Mouse (Mus musculus) erythroblast, adult 5-6 weeks (primary cell): ENCODE results near the gene Rin3. TPM values are rescaled to one million over a fixed set of nuclear protein-coding genes. Genes with fewer than 3 reads are reported as not detected.

Experiments
- ATAC-seq: replicated peaks from 2 replicates; pipeline ENCODE4 v1.8.0; 2016; ENCODE audit warnings: moderate number of reproducible peaks, mild to moderate bottlenecking, moderate TSS enrichment, inconsistent platforms; ENCODE audit not compliant: poor library complexity, low FRiP score, severe bottlenecking
- total RNA-seq, 2 experiments: library from RNA; stranded (forward) in 1 of 2; stranded (reverse) in 1 of 2; fragments of 150-400 nt in 1 of 2; fragments of 200-764, 138-1000 nt in 1 of 2; gene quantifications; 2 replicates each; pipeline versions ENCODE4 v1.2.3 to v1.2.4; 2015 to 2017; ENCODE audit warnings: low replicate concordance in 2 of 2

Gene Rin3
- 42.0 and 48.8 TPM in 2 replicates for total RNA-seq (2015; ENCODE audit: low replicate concordance)
- 30.0 and 33.7 TPM in 2 replicates for total RNA-seq (2017; ENCODE audit: low replicate concordance)

GRCm38 (mm10) chr12:102282763-102283482 is at the start of gene Rin3:
Gene Rin3 (plus strand): TSS chr12:102283048.
- no peak for ATAC-seq

- no peak for ATAC-seq
These were observed 47.3 kb upstream of the Rin3 start for GRCm38 (mm10) chr12:102235551-102235950.

- no peak for ATAC-seq
These were observed 46.5 kb upstream of the Rin3 start for GRCm38 (mm10) chr12:102236317-102236716.

GRCm38 (mm10) chr12:102242076-102242722 is 40.6 kb upstream of the Rin3 start:
- no peak for ATAC-seq

GRCm38 (mm10) chr12:102243915-102244314 is 38.9 kb upstream of the Rin3 start:
- ATAC-seq, result no peak

GRCm38 (mm10) chr12:102246226-102246625 is 36.6 kb upstream of the Rin3 start:
- no peak for ATAC-seq

GRCm38 (mm10) chr12:102248104-102248503 is 34.7 kb upstream of the Rin3 start:
- ATAC-seq, result no peak

GRCm38 (mm10) chr12:102250316-102250715 is 32.5 kb upstream of the Rin3 start:
- ATAC-seq, result no peak

- ATAC-seq, result no peak
These were observed 31.8 kb upstream of the Rin3 start for GRCm38 (mm10) chr12:102251070-102251469.

GRCm38 (mm10) chr12:102251985-102252384 is 30.9 kb upstream of the Rin3 start:
- no peak for ATAC-seq

GRCm38 (mm10) chr12:102252525-102252924 is 30.3 kb upstream of the Rin3 start:
- no peak for ATAC-seq

- ATAC-seq, result no peak
These were observed 27.8 kb upstream of the Rin3 start for GRCm38 (mm10) chr12:102255012-102255411.

- ATAC-seq, result no peak
These were observed 24.2 kb upstream of the Rin3 start for GRCm38 (mm10) chr12:102258522-102259112.

GRCm38 (mm10) chr12:102261933-102262396 is 20.9 kb upstream of the Rin3 start:
- ATAC-seq, result no peak

GRCm38 (mm10) chr12:102262809-102263208 is 20.0 kb upstream of the Rin3 start:
- ATAC-seq, result no peak

- no peak for ATAC-seq
These were observed 19.6 kb upstream of the Rin3 start for GRCm38 (mm10) chr12:102263249-102263648.

GRCm38 (mm10) chr12:102266433-102266832 is 16.4 kb upstream of the Rin3 start:
- no peak for ATAC-seq

- no peak for ATAC-seq
These were observed 13.7 kb upstream of the Rin3 start for GRCm38 (mm10) chr12:102269144-102269543.

- ATAC-seq, result no peak
These were observed 12.0 kb upstream of the Rin3 start for GRCm38 (mm10) chr12:102270776-102271405.

GRCm38 (mm10) chr12:102271447-102271846 is 11.4 kb upstream of the Rin3 start:
- no peak for ATAC-seq
